Mouse (Mus musculus): ENCODE measurements around the gene Eml6.

DNA sequence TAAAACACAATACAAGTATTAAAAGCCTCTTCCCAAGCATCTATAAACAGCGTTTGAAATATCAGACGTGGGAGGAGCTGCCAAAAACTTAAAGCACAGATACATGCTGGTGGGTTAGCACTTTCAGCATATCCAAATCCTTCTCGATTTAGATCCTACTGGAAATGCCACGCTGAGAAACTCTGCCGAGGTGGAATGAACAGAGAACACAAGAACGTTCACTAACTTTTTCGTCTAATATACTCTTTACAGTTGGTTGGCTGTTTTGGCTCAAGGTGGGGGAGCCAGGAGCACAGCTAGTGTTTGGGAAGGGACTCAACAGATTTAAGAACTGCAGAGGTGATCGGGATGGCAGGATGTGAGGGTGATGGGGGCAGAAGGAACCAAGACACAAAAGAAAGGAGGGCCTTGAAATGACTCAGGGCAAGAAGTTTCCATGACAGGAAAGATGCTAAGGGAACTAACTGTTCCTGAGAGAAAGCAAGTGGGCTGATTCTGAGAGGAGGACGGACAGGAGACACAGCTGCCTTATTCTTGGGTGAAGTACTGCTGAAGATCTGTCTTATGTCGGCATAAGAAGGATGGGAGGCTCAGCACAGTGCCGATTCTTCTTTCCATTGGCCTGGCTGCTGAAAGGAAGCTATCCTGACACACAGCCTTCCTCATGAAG lies 259.4 kb downstream of the Eml6 start:
- TF ChIP-seq CTCF (IDR thresholded peaks at IDR 0.05; ENCODE audit: low read depth, low read length) (no peak), TAL1 (conservative IDR thresholded peaks at IDR 0.05; ENCODE audit: low read depth, low read length) (no peak), GATA2 (IDR thresholded peaks at IDR 0.05; ENCODE audit: borderline replicate concordance, low read depth, low read length) (no peak), GATA1 (IDR thresholded peaks at IDR 0.05; ENCODE audit: borderline replicate concordance, low read length) (no peak), POLR2AphosphoS5 (IDR thresholded peaks at IDR 0.05; ENCODE audit: insufficient replicate concordance, low read depth, low read length) (no peak)

Data from G1E (cell line).